Mouse (Mus musculus): ENCODE data around the gene Hs3st3b1. TPM values are rescaled to one million over a fixed set of nuclear protein-coding genes. Genes with fewer than 3 reads are reported as not detected.

Gene Hs3st3b1
- polyA plus RNA-seq, 1 experiment: 0.84 TPM

DNA sequence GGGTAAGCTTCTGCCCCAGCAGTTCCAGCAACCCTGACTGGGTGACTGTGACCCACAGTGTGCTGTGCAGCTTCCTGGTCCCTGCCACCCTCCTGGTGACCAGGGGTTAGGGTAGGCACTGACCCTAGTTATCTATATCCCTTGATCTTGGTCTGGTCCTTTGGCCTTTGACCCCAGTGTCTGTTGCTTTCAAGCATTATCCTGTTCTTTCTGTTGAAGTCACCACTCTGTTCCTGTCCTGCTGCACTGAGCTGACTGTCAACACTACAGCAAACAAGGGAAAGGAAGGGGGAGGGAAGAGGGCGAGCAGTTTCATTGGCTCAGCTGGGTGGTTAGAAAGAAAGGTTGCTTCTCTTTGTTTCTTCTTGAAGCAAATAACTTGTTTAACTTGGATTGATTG lies 60.1 kb downstream of the Hs3st3b1 start:
- H3K4me3 ChIP-seq: no peak overlapping the region
- H3K79me2 ChIP-seq (ENCODE audit: control insufficient read depth, insufficient read depth): no peaks in the 10 kb centered on the region
- H3K36me3 ChIP-seq (ENCODE audit: control insufficient read depth, insufficient read depth): no peaks in the 10 kb centered on the region
- H3ac ChIP-seq (ENCODE audit: control insufficient read depth, insufficient read length): no peak overlapping the region
- no peak overlapping the region for H3K4me2 ChIP-seq (ENCODE audit: low read depth)
- no peak for TF ChIP-seq SRF (IDR thresholded peaks at IDR 0.05; ENCODE audit: control insufficient read depth, insufficient read length, low read depth)
- no peak for TF ChIP-seq TCF12 (IDR thresholded peaks at IDR 0.05; ENCODE audit: insufficient read depth, poor library complexity, severe bottlenecking)
- TF ChIP-seq CEBPB (IDR thresholded peaks at IDR 0.05; ENCODE audit: insufficient read depth, poor library complexity, severe bottlenecking): no peak
- no peak for TF ChIP-seq POLR2A (IDR thresholded peaks at IDR 0.05; ENCODE audit: insufficient read length, low read depth)
- TF ChIP-seq USF1 (IDR thresholded peaks at IDR 0.05; ENCODE audit: low read depth): no peak
- TF ChIP-seq MYOG (IDR thresholded peaks at IDR 0.05; ENCODE audit: control insufficient read depth in 1 of 3, insufficient read depth in 1 of 3, insufficient read length in 2 of 3, low read depth in 2 of 3): no peak
- no peak for TF ChIP-seq E2F4 (IDR thresholded peaks at IDR 0.05; ENCODE audit: insufficient read depth)
- TF ChIP-seq TCF3 (IDR thresholded peaks at IDR 0.05; ENCODE audit: insufficient read length, low read depth): no peak
- TF ChIP-seq MYOD1 (IDR thresholded peaks at IDR 0.05; ENCODE audit: control insufficient read depth in 1 of 3, insufficient read length in 2 of 3, low read depth in 2 of 3): no peak
- TF ChIP-seq MAX (IDR thresholded peaks at IDR 0.05; ENCODE audit: low read depth): no peak
- no peak for TF ChIP-seq REST (IDR thresholded peaks at IDR 0.05; ENCODE audit: insufficient read depth, insufficient read length)
- no peak for TF ChIP-seq POLR2AphosphoS2 (IDR thresholded peaks at IDR 0.05; ENCODE audit: insufficient read length, low read depth)
- H3K27me3 ChIP-seq (ENCODE audit: control insufficient read depth, insufficient read depth, insufficient read length): no peaks in the 10 kb centered on the region

- Histone ChIP-seq H3K36me3 (ENCODE audit: control insufficient read depth, insufficient read depth) (no peaks in the 10 kb centered on the region), H3K4me3 (no peak overlapping the region), H3ac (ENCODE audit: control insufficient read depth, insufficient read length) (no peak overlapping the region), H3K4me2 (ENCODE audit: low read depth) (no peak overlapping the region), H3K27me3 (ENCODE audit: control insufficient read depth, insufficient read depth, insufficient read length) (no peaks in the 10 kb centered on the region), H3K79me2 (ENCODE audit: control insufficient read depth, insufficient read depth) (no peaks in the 10 kb centered on the region)
- TF ChIP-seq REST (IDR thresholded peaks at IDR 0.05; ENCODE audit: insufficient read depth, insufficient read length) (no peak), USF1 (IDR thresholded peaks at IDR 0.05; ENCODE audit: low read depth) (no peak), MAX (IDR thresholded peaks at IDR 0.05; ENCODE audit: low read depth) (no peak), POLR2AphosphoS2 (IDR thresholded peaks at IDR 0.05; ENCODE audit: insufficient read length, low read depth) (no peak), TCF3 (IDR thresholded peaks at IDR 0.05; ENCODE audit: insufficient read length, low read depth) (no peak), TCF12 (IDR thresholded peaks at IDR 0.05; ENCODE audit: insufficient read depth, poor library complexity, severe bottlenecking) (no peak), SRF (IDR thresholded peaks at IDR 0.05; ENCODE audit: control insufficient read depth, insufficient read length, low read depth) (no peak), CEBPB (IDR thresholded peaks at IDR 0.05; ENCODE audit: insufficient read depth, poor library complexity, severe bottlenecking) (no peak), MYOG (IDR thresholded peaks at IDR 0.05; ENCODE audit: control insufficient read depth in 1 of 3, insufficient read depth in 1 of 3, insufficient read length in 2 of 3, low read depth in 2 of 3) (no peak), MYOD1 (IDR thresholded peaks at IDR 0.05; ENCODE audit: control insufficient read depth in 1 of 3, insufficient read length in 2 of 3, low read depth in 2 of 3) (no peak), E2F4 (IDR thresholded peaks at IDR 0.05; ENCODE audit: insufficient read depth) (no peak), POLR2A (IDR thresholded peaks at IDR 0.05; ENCODE audit: insufficient read length, low read depth) (no peak)
These were observed 70.9 kb downstream of the Hs3st3b1 start for GRCm38 (mm10) chr11:63851041-63851730.

GRCm38 (mm10) chr11:63850261-63850660 lies 71.8 kb downstream of the Hs3st3b1 start:
- H3ac ChIP-seq (ENCODE audit: control insufficient read depth, insufficient read length): no peak overlapping the region
- H3K79me2 ChIP-seq (ENCODE audit: control insufficient read depth, insufficient read depth): no peaks in the 10 kb centered on the region
- no peaks in the 10 kb centered on the region for H3K36me3 ChIP-seq (ENCODE audit: control insufficient read depth, insufficient read depth)
- no peak for TF ChIP-seq POLR2A (IDR thresholded peaks at IDR 0.05; ENCODE audit: insufficient read length, low read depth)
- TF ChIP-seq MAX (IDR thresholded peaks at IDR 0.05; ENCODE audit: low read depth): no peak
- no peak for TF ChIP-seq TCF12 (IDR thresholded peaks at IDR 0.05; ENCODE audit: insufficient read depth, poor library complexity, severe bottlenecking)
- no peak for TF ChIP-seq TCF3 (IDR thresholded peaks at IDR 0.05; ENCODE audit: insufficient read length, low read depth)
- no peak overlapping the region for H3K4me2 ChIP-seq (ENCODE audit: low read depth)
- no peaks in the 10 kb centered on the region for H3K27me3 ChIP-seq (ENCODE audit: control insufficient read depth, insufficient read depth, insufficient read length)
- H3K4me3 ChIP-seq: no peak overlapping the region

- H3K27me3 ChIP-seq (ENCODE audit: control insufficient read depth, insufficient read depth, insufficient read length): no peaks in the 10 kb centered on the region
- H3K36me3 ChIP-seq (ENCODE audit: control insufficient read depth, insufficient read depth): no peaks in the 10 kb centered on the region
- H3K4me3 ChIP-seq: no peak overlapping the region
- no peak for TF ChIP-seq USF1 (IDR thresholded peaks at IDR 0.05; ENCODE audit: low read depth)
- TF ChIP-seq POLR2A (IDR thresholded peaks at IDR 0.05; ENCODE audit: insufficient read length, low read depth): no peak
- no peak for TF ChIP-seq TCF12 (IDR thresholded peaks at IDR 0.05; ENCODE audit: insufficient read depth, poor library complexity, severe bottlenecking)
- no peak for TF ChIP-seq CEBPB (IDR thresholded peaks at IDR 0.05; ENCODE audit: insufficient read depth, poor library complexity, severe bottlenecking)
- TF ChIP-seq E2F4 (IDR thresholded peaks at IDR 0.05; ENCODE audit: insufficient read depth): no peak
- TF ChIP-seq SRF (IDR thresholded peaks at IDR 0.05; ENCODE audit: control insufficient read depth, insufficient read length, low read depth): no peak
- no peak overlapping the region for H3ac ChIP-seq (ENCODE audit: control insufficient read depth, insufficient read length)
- H3K4me2 ChIP-seq (ENCODE audit: low read depth): no peak overlapping the region
- H3K79me2 ChIP-seq (ENCODE audit: control insufficient read depth, insufficient read depth): no peaks in the 10 kb centered on the region
These were observed 76.7 kb downstream of the Hs3st3b1 start for GRCm38 (mm10) chr11:63845379-63845778.

GRCm38 (mm10) chr11:63844701-63845100 lies 77.4 kb downstream of the Hs3st3b1 start:
- no peak overlapping the region for H3K4me3 ChIP-seq
- H3K4me2 ChIP-seq (ENCODE audit: low read depth): no peak overlapping the region
- H3K36me3 ChIP-seq (ENCODE audit: control insufficient read depth, insufficient read depth): no peaks in the 10 kb centered on the region
- no peaks in the 10 kb centered on the region for H3K79me2 ChIP-seq (ENCODE audit: control insufficient read depth, insufficient read depth)
- no peaks in the 10 kb centered on the region for H3K27me3 ChIP-seq (ENCODE audit: control insufficient read depth, insufficient read depth, insufficient read length)
- no peak for TF ChIP-seq MAX (IDR thresholded peaks at IDR 0.05; ENCODE audit: low read depth)
- TF ChIP-seq TCF3 (IDR thresholded peaks at IDR 0.05; ENCODE audit: insufficient read length, low read depth): no peak
- no peak for TF ChIP-seq REST (IDR thresholded peaks at IDR 0.05; ENCODE audit: insufficient read depth, insufficient read length)
- no peak for TF ChIP-seq USF1 (IDR thresholded peaks at IDR 0.05; ENCODE audit: low read depth)
- TF ChIP-seq POLR2AphosphoS2 (IDR thresholded peaks at IDR 0.05; ENCODE audit: insufficient read length, low read depth): no peak
- TF ChIP-seq E2F4 (IDR thresholded peaks at IDR 0.05; ENCODE audit: insufficient read depth): no peak
- no peak for TF ChIP-seq CEBPB (IDR thresholded peaks at IDR 0.05; ENCODE audit: insufficient read depth, poor library complexity, severe bottlenecking)
- no peak overlapping the region for H3ac ChIP-seq (ENCODE audit: control insufficient read depth, insufficient read length)
